Mouse (Mus musculus): ENCODE measurements around the gene Ebf1. TPM values are rescaled to one million over a fixed set of nuclear protein-coding genes. Genes with fewer than 3 reads are reported as not detected.
A peak's percentile ranks its signal among the peaks of the same experiment; 100 is the strongest.

Ebf1 gene
- polyA plus RNA-seq, 1 experiment: 2.7 TPM

GRCm38 (mm10) chr11:45008078-45008477 lies 391.0 kb downstream of the Ebf1 start:
- H3K36me3 ChIP-seq (ENCODE audit: control insufficient read depth, insufficient read depth): no peaks in the 10 kb centered on the region
- no peak overlapping the region for H3K4me3 ChIP-seq
- H3ac ChIP-seq (ENCODE audit: control insufficient read depth, insufficient read length): no peak overlapping the region
- H3K27me3 ChIP-seq (ENCODE audit: control insufficient read depth, insufficient read depth, insufficient read length): no peaks in the 10 kb centered on the region
- no peak for TF ChIP-seq POLR2AphosphoS2 (IDR thresholded peaks at IDR 0.05; ENCODE audit: insufficient read length, low read depth)
- no peak for TF ChIP-seq E2F4 (IDR thresholded peaks at IDR 0.05; ENCODE audit: insufficient read depth)
- no peak for TF ChIP-seq MYOD1 (IDR thresholded peaks at IDR 0.05; ENCODE audit: control insufficient read depth in 1 of 3, insufficient read length in 2 of 3, low read depth in 2 of 3)
- TF ChIP-seq TCF3 (IDR thresholded peaks at IDR 0.05; ENCODE audit: insufficient read length, low read depth): no peak
- peak; percentile 86 for TF ChIP-seq MAX (IDR thresholded peaks at IDR 0.05; ENCODE audit: low read depth)
- peak; percentile 56 for TF ChIP-seq USF1 (IDR thresholded peaks at IDR 0.05; ENCODE audit: low read depth)
- no peak for TF ChIP-seq SRF (IDR thresholded peaks at IDR 0.05; ENCODE audit: control insufficient read depth, insufficient read length, low read depth)
- no peak for TF ChIP-seq CEBPB (IDR thresholded peaks at IDR 0.05; ENCODE audit: insufficient read depth, poor library complexity, severe bottlenecking)
- TF ChIP-seq TCF12 (IDR thresholded peaks at IDR 0.05; ENCODE audit: insufficient read depth, poor library complexity, severe bottlenecking): no peak
- no peak for TF ChIP-seq POLR2A (IDR thresholded peaks at IDR 0.05; ENCODE audit: insufficient read length, low read depth)
- no peak for TF ChIP-seq REST (IDR thresholded peaks at IDR 0.05; ENCODE audit: insufficient read depth, insufficient read length)
- TF ChIP-seq MYOG (IDR thresholded peaks at IDR 0.05; ENCODE audit: control insufficient read depth in 1 of 3, insufficient read depth in 1 of 3, insufficient read length in 2 of 3, low read depth in 2 of 3): no peak
- no peaks in the 10 kb centered on the region for H3K79me2 ChIP-seq (ENCODE audit: control insufficient read depth, insufficient read depth)
- no peak overlapping the region for H3K4me2 ChIP-seq (ENCODE audit: low read depth)

GRCm38 (mm10) chr11:45008760-45009159 lies 391.6 kb downstream of the Ebf1 start:
- no peak for TF ChIP-seq CEBPB (IDR thresholded peaks at IDR 0.05; ENCODE audit: insufficient read depth, poor library complexity, severe bottlenecking)
- TF ChIP-seq USF1 (IDR thresholded peaks at IDR 0.05; ENCODE audit: low read depth): no peak
- TF ChIP-seq REST (IDR thresholded peaks at IDR 0.05; ENCODE audit: insufficient read depth, insufficient read length): no peak
- no peak for TF ChIP-seq MYOD1 (IDR thresholded peaks at IDR 0.05; ENCODE audit: control insufficient read depth in 1 of 3, insufficient read length in 2 of 3, low read depth in 2 of 3)
- no peak for TF ChIP-seq E2F4 (IDR thresholded peaks at IDR 0.05; ENCODE audit: insufficient read depth)
- TF ChIP-seq SRF (IDR thresholded peaks at IDR 0.05; ENCODE audit: control insufficient read depth, insufficient read length, low read depth): no peak
- TF ChIP-seq MAX (IDR thresholded peaks at IDR 0.05; ENCODE audit: low read depth): no peak
- no peak for TF ChIP-seq MYOG (IDR thresholded peaks at IDR 0.05; ENCODE audit: control insufficient read depth in 1 of 3, insufficient read depth in 1 of 3, insufficient read length in 2 of 3, low read depth in 2 of 3)
- no peak for TF ChIP-seq POLR2AphosphoS2 (IDR thresholded peaks at IDR 0.05; ENCODE audit: insufficient read length, low read depth)
- no peak for TF ChIP-seq TCF3 (IDR thresholded peaks at IDR 0.05; ENCODE audit: insufficient read length, low read depth)
- TF ChIP-seq POLR2A (IDR thresholded peaks at IDR 0.05; ENCODE audit: insufficient read length, low read depth): no peak
- TF ChIP-seq TCF12 (IDR thresholded peaks at IDR 0.05; ENCODE audit: insufficient read depth, poor library complexity, severe bottlenecking): no peak

GRCm38 (mm10) chr11:45012081-45012480 lies 395.0 kb downstream of the Ebf1 start:
- H3K79me2 ChIP-seq (ENCODE audit: control insufficient read depth, insufficient read depth): no peaks in the 10 kb centered on the region
- no peaks in the 10 kb centered on the region for H3K27me3 ChIP-seq (ENCODE audit: control insufficient read depth, insufficient read depth, insufficient read length)
- H3K4me3 ChIP-seq: no peak overlapping the region
- no peak overlapping the region for H3ac ChIP-seq (ENCODE audit: control insufficient read depth, insufficient read length)
- no peaks in the 10 kb centered on the region for H3K36me3 ChIP-seq (ENCODE audit: control insufficient read depth, insufficient read depth)
- no peak overlapping the region for H3K4me2 ChIP-seq (ENCODE audit: low read depth)
- TF ChIP-seq E2F4 (IDR thresholded peaks at IDR 0.05; ENCODE audit: insufficient read depth) (no peak), USF1 (IDR thresholded peaks at IDR 0.05; ENCODE audit: low read depth) (no peak), POLR2A (IDR thresholded peaks at IDR 0.05; ENCODE audit: insufficient read length, low read depth) (no peak), SRF (IDR thresholded peaks at IDR 0.05; ENCODE audit: control insufficient read depth, insufficient read length, low read depth) (no peak), TCF3 (IDR thresholded peaks at IDR 0.05; ENCODE audit: insufficient read length, low read depth) (no peak), POLR2AphosphoS2 (IDR thresholded peaks at IDR 0.05; ENCODE audit: insufficient read length, low read depth) (no peak), MAX (IDR thresholded peaks at IDR 0.05; ENCODE audit: low read depth) (no peak), MYOD1 (IDR thresholded peaks at IDR 0.05; ENCODE audit: control insufficient read depth in 1 of 3, insufficient read length in 2 of 3, low read depth in 2 of 3) (peak in 1 of 3 experiments; percentile 28)

More at GRCm38 (mm10) chr11:45008760-45009159, 391.6 kb downstream of the Ebf1 start:
- H3K36me3 ChIP-seq (ENCODE audit: control insufficient read depth, insufficient read depth): no peaks in the 10 kb centered on the region
- H3K4me3 ChIP-seq: no peak overlapping the region
- no peak overlapping the region for H3K4me2 ChIP-seq (ENCODE audit: low read depth)
- H3K79me2 ChIP-seq (ENCODE audit: control insufficient read depth, insufficient read depth): no peaks in the 10 kb centered on the region
- no peak overlapping the region for H3ac ChIP-seq (ENCODE audit: control insufficient read depth, insufficient read length)
- H3K27me3 ChIP-seq (ENCODE audit: control insufficient read depth, insufficient read depth, insufficient read length): no peaks in the 10 kb centered on the region

GRCm38 (mm10) chr11:45017493-45017892 lies 400.4 kb downstream of the Ebf1 start:
- no peak overlapping the region for H3K4me2 ChIP-seq (ENCODE audit: low read depth)
- no peaks in the 10 kb centered on the region for H3K27me3 ChIP-seq (ENCODE audit: control insufficient read depth, insufficient read depth, insufficient read length)
- no peaks in the 10 kb centered on the region for H3K79me2 ChIP-seq (ENCODE audit: control insufficient read depth, insufficient read depth)
- no peak overlapping the region for H3K4me3 ChIP-seq
- TF ChIP-seq CEBPB (IDR thresholded peaks at IDR 0.05; ENCODE audit: insufficient read depth, poor library complexity, severe bottlenecking) (no peak), MAX (IDR thresholded peaks at IDR 0.05; ENCODE audit: low read depth) (no peak), POLR2A (IDR thresholded peaks at IDR 0.05; ENCODE audit: insufficient read length, low read depth) (no peak), MYOG (IDR thresholded peaks at IDR 0.05; ENCODE audit: control insufficient read depth in 1 of 3, insufficient read depth in 1 of 3, insufficient read length in 2 of 3, low read depth in 2 of 3) (no peak), USF1 (IDR thresholded peaks at IDR 0.05; ENCODE audit: low read depth) (no peak), E2F4 (IDR thresholded peaks at IDR 0.05; ENCODE audit: insufficient read depth) (no peak)
- H3K36me3 ChIP-seq (ENCODE audit: control insufficient read depth, insufficient read depth): no peaks in the 10 kb centered on the region
- no peak overlapping the region for H3ac ChIP-seq (ENCODE audit: control insufficient read depth, insufficient read length)

GRCm38 (mm10) chr11:45026012-45026411 lies 408.9 kb downstream of the Ebf1 start:
- H3K79me2 ChIP-seq (ENCODE audit: control insufficient read depth, insufficient read depth): no peaks in the 10 kb centered on the region
- H3K4me2 ChIP-seq (ENCODE audit: low read depth): no peak overlapping the region
- no peak overlapping the region for H3ac ChIP-seq (ENCODE audit: control insufficient read depth, insufficient read length)
- H3K4me3 ChIP-seq: no peak overlapping the region
- H3K36me3 ChIP-seq (ENCODE audit: control insufficient read depth, insufficient read depth): no peaks in the 10 kb centered on the region
- H3K27me3 ChIP-seq (ENCODE audit: control insufficient read depth, insufficient read depth, insufficient read length): no peaks in the 10 kb centered on the region
- TF ChIP-seq MYOD1 (IDR thresholded peaks at IDR 0.05; ENCODE audit: control insufficient read depth in 1 of 3, insufficient read length in 2 of 3, low read depth in 2 of 3) (no peak), REST (IDR thresholded peaks at IDR 0.05; ENCODE audit: insufficient read depth, insufficient read length) (no peak), SRF (IDR thresholded peaks at IDR 0.05; ENCODE audit: control insufficient read depth, insufficient read length, low read depth) (no peak), TCF3 (IDR thresholded peaks at IDR 0.05; ENCODE audit: insufficient read length, low read depth) (no peak), USF1 (IDR thresholded peaks at IDR 0.05; ENCODE audit: low read depth) (no peak), MYOG (IDR thresholded peaks at IDR 0.05; ENCODE audit: control insufficient read depth in 1 of 3, insufficient read depth in 1 of 3, insufficient read length in 2 of 3, low read depth in 2 of 3) (no peak), CEBPB (IDR thresholded peaks at IDR 0.05; ENCODE audit: insufficient read depth, poor library complexity, severe bottlenecking) (no peak), POLR2A (IDR thresholded peaks at IDR 0.05; ENCODE audit: insufficient read length, low read depth) (no peak), POLR2AphosphoS2 (IDR thresholded peaks at IDR 0.05; ENCODE audit: insufficient read length, low read depth) (no peak), E2F4 (IDR thresholded peaks at IDR 0.05; ENCODE audit: insufficient read depth) (no peak), TCF12 (IDR thresholded peaks at IDR 0.05; ENCODE audit: insufficient read depth, poor library complexity, severe bottlenecking) (no peak), MAX (IDR thresholded peaks at IDR 0.05; ENCODE audit: low read depth) (no peak)

Measured in myocyte (in vitro differentiated cells).